Mouse (Mus musculus) MEL (cell line): Measurements from ENCODE around the gene Tuba1b.

ENCODE experiments used
- CHD2 ChIP-seq: IDR thresholded peaks from 2 replicates; pipeline ENCODE4 v1.6.1; 2011; ENCODE audit warnings: low read length, improper control_type of control experiment
- CTCF ChIP-seq, 3 experiments: IDR thresholded peaks in 2 of 3; conservative IDR thresholded peaks in 1 of 3; 2 replicates each; pipeline ENCODE4 v1.5.1; 2011 to 2012; ENCODE audit warnings: low read length in 3 of 3, low read depth in 2 of 3, mild to moderate bottlenecking in 2 of 3, improper control_type of control experiment in 1 of 3, inconsistent platforms in 1 of 3, mixed read lengths in 1 of 3, moderate library complexity in 1 of 3; ENCODE audit not compliant: control insufficient read depth in 1 of 3, insufficient read depth in 1 of 3, poor library complexity in 1 of 3, severe bottlenecking in 1 of 3
- UBTF ChIP-seq: IDR thresholded peaks from 2 replicates; pipeline ENCODE4 v1.6.1; 2012; ENCODE audit warnings: low read depth, mild to moderate bottlenecking, inconsistent platforms, low read length, improper control_type of control experiment, moderate library complexity, borderline replicate concordance; ENCODE audit not compliant: insufficient read depth
- ZC3H11A ChIP-seq: IDR thresholded peaks from 2 replicates; pipeline ENCODE4 v1.6.1; 2012; ENCODE audit warnings: low read depth, mild to moderate bottlenecking, inconsistent platforms, low read length, improper control_type of control experiment

GRCm38 (mm10) chr15:98953401-98954356 is 19.3 kb upstream of the Tuba1b start, which contains the start of the genes Gm49450 and Tuba1a:
- 0 out of 2 replicates have a peak, but pooled peaks have one; percentile 28 for TF ChIP-seq UBTF
- TF ChIP-seq CTCF (IDR thresholded peaks at IDR 0.05 in 2 of 3, conservative IDR thresholded peaks at IDR 0.05 in 1 of 3; ENCODE audit: control insufficient read depth in 1 of 3, insufficient read depth in 1 of 3, low read depth in 2 of 3, low read length in 3 of 3, poor library complexity in 1 of 3, severe bottlenecking in 1 of 3), result no peak
- TF ChIP-seq ZC3H11A, result no peak
- no peak for TF ChIP-seq CHD2
